Mouse (Mus musculus): ENCODE measurements at regions not wholly inside any gene's neighbourhood (a gene's known extent, or its start where the extent isn't known, plus 50 kb on each side); places are given as distances from the start of the nearest gene placed in this dataset.
"Not testable (repeated sequence)": the region's sequence is repeated elsewhere in the genome, so short reads cannot be mapped to it uniquely, and the experiment has no call there.

DNA sequence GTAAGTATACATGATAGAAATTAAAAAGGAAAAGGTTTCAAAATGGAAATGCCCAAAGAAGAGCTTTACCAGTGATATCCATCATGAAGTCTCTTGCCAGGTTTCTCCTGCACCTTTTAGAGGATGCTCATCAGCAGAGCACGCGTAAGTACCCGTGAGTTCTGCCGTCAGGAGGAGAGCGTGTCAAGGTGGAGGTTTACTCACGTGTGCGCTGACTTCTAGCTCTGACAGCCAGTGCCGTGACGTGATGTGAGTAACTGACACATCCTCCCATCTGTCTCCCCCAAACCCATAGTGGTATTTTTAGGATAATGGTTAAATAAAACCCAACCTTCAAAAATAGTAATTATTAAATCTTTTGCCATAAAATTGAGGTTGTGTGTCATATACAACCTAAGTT lies 55.3 kb downstream of the Adra2a start:
- H3K9me3 ChIP-seq (replicated peaks) = no peaks in the 10 kb centered on the region
- H3K4me1 ChIP-seq = peaks cover 12% of the 10 kb centered on the region
- H3K27ac ChIP-seq = no peak overlapping the region
- peaks cover 10% of the 10 kb centered on the region for H3K27me3 ChIP-seq (ENCODE audit: low read depth, poor library complexity, severe bottlenecking)
- H3K36me3 ChIP-seq = no peaks in the 10 kb centered on the region
- DNase-seq (ENCODE audit: low spot score) = no peak
- 94% methylated on average over 9 of the region's 9 CpGs for whole genome bisulfite sequencing
- no peak overlapping the region for H3K4me3 ChIP-seq

DNA sequence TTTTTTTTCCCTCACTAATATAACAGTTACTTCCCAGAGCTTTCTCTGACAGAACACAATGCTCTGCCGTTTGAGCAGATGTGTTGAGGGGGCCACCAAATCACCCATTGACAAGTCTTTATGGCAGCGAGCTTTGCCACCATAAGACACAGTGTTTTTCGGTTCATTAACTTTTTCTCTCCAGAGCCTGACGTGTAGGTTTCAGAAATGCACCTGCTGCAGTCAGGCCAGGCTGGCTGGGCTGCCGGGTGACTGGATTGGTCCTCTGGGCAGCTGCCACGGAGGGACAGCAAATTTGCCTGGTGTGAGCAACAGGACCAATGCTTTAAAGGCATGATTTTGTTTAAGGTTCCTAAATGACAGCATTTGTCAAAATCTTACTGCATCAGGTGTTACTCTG lies 55.8 kb downstream of the Adra2a start:
- no peak overlapping the region for H3K4me3 ChIP-seq
- H3K27ac ChIP-seq = no peak overlapping the region
- H3K9me3 ChIP-seq (replicated peaks) = no peaks in the 10 kb centered on the region
- peaks cover 10% of the 10 kb centered on the region for H3K27me3 ChIP-seq (ENCODE audit: low read depth, poor library complexity, severe bottlenecking)
- WGBS = 75% methylated on average over 6 of the region's 6 CpGs
- no peak for DNase-seq (ENCODE audit: low spot score)
- H3K36me3 ChIP-seq = no peaks in the 10 kb centered on the region
- peaks cover 8% of the 10 kb centered on the region; the same call in 1 of the 2 replicates for H3K4me1 ChIP-seq

DNA sequence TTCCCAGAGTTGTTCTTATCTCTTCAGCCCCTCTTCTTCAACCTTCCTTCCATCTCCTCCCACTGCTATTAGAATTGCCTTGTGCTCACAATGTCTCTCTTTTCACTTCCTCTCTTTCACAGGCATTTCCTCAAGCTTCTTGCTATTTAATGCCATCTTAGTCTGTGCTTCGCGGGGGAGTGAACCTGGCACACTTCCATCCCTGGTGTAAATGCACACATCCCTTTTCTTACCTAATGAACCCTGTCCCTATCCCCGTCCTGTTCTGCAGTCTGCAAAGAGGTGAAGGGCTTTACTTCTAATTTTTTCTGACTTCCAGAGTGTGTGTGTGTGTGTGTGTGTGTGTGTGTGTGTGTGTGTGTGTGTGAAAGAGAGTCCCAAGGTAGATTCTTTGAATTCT lies 62.6 kb downstream of the Adra2a start:
- H3K4me3 ChIP-seq = no peak overlapping the region
- no peaks in the 10 kb centered on the region for H3K36me3 ChIP-seq
- DNase-seq (ENCODE audit: low spot score) = no peak
- peaks cover 6% of the 10 kb centered on the region; the same call in 1 of the 2 replicates for H3K4me1 ChIP-seq
- H3K27me3 ChIP-seq (ENCODE audit: low read depth, poor library complexity, severe bottlenecking) = 0 out of 2 replicates have a peak, but pooled peaks cover 3% of the 10 kb centered on the region
- H3K27ac ChIP-seq = no peak overlapping the region
- no peaks in the 10 kb centered on the region for H3K9me3 ChIP-seq (replicated peaks)
- 82% methylated on average over 3 of the region's 3 CpGs for WGBS

DNA sequence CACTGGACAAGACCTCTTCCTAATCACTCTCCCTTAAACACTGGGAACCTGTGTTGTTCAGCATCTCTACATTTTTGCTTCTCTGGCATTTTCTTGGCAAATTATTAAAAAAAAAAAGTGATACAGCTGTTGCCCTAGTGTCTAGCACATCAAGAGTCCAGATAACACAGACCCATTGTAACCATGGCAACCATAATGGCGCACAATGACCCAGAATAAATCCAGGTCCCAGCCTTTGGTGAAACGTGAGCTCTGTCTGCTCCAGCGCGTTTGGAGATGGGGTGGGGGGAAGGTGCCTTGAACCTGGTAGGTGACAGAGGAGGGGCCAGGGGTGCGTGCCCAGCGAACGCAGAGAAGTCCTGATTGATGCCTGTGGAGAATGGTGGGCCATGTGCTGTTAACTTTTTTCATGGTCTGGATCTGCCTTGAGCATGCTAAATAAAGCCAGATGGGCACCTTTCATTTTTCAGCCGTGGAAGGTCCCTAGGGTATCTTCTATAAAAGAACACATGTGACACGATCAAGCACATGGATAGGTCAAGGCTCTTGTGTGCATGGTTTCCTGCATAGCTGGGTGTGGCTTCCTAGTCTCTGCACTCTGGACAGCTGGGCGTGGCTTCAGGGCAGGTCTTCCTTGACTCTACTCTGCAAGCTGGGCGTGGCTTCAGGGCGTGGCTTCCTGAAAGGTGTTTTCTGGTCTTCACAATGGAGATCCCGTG lies 63.3 kb downstream of the Adra2a start:
- DNase-seq (ENCODE audit: low spot score) = peak; percentile 35
- Histone ChIP-seq H3K27ac (no peak overlapping the region), H3K9me3 (replicated peaks) (no peaks in the 10 kb centered on the region), H3K4me1 (peaks cover 6% of the 10 kb centered on the region; the same call in 1 of the 2 replicates), H3K36me3 (no peaks in the 10 kb centered on the region), H3K27me3 (ENCODE audit: low read depth, poor library complexity, severe bottlenecking) (0 out of 2 replicates have a peak, but pooled peaks cover 4% of the 10 kb centered on the region), H3K4me3 (no peak overlapping the region)
- WGBS = 51% methylated on average over 13 of the region's 13 CpGs

DNA sequence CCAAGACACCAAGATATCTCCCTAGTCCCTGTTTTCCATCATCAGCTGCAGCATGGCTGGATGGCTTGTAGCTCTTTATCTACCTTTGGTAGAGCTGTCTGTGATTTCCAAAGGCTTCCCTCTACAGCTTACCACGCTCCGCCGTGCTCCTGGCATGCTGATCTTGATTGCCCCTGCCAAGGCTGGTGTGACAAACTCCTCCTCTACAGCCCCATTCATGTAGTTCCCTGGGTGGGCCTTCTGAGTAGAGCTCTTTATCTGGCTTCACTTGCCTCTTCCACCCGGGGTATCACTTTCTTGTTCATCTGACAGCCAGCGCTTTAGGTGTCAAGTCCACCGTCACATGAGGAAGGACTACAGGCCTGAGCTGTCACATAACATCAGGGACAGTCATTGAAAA lies 66.1 kb downstream of the Adra2a start:
- Histone ChIP-seq H3K4me3 (no peak overlapping the region), H3K9me3 (replicated peaks) (no peaks in the 10 kb centered on the region), H3K27ac (no peak overlapping the region), H3K27me3 (ENCODE audit: low read depth, poor library complexity, severe bottlenecking) (peaks cover 30% of the 10 kb centered on the region), H3K36me3 (no peaks in the 10 kb centered on the region), H3K4me1 (peaks cover 12% of the 10 kb centered on the region)
- DNase-seq (ENCODE audit: low spot score) = no peak
- 90% methylated on average over 6 of the region's 6 CpGs for WGBS

DNA sequence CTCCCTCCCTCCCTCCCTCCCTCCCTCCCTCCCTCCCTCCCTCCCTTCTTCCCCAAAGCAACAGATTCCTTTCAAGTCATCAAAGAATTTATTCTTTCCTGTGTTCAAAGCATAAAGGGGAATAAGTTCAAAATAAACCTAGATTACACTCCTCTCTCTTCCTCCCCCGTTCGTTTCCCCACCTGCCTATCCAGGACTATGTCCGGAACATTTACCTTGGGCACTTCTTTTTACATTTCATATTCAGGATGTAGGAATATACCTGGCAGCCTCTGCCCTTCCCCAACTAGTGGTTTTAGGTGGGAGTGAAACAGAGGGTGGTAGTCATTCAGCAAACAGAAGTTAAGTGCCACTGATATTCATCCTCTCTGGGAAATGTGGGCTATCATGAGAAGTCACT lies 68.7 kb downstream of the Adra2a start:
- Histone ChIP-seq H3K4me3 (no peak overlapping the region), H3K9me3 (replicated peaks) (no peaks in the 10 kb centered on the region), H3K27me3 (ENCODE audit: low read depth, poor library complexity, severe bottlenecking) (peaks cover 42% of the 10 kb centered on the region), H3K4me1 (peaks cover 10% of the 10 kb centered on the region), H3K27ac (no peak overlapping the region), H3K36me3 (no peaks in the 10 kb centered on the region)
- no peak for DNase-seq (ENCODE audit: low spot score)
- 67% methylated on average over 3 of the region's 3 CpGs for WGBS

DNA sequence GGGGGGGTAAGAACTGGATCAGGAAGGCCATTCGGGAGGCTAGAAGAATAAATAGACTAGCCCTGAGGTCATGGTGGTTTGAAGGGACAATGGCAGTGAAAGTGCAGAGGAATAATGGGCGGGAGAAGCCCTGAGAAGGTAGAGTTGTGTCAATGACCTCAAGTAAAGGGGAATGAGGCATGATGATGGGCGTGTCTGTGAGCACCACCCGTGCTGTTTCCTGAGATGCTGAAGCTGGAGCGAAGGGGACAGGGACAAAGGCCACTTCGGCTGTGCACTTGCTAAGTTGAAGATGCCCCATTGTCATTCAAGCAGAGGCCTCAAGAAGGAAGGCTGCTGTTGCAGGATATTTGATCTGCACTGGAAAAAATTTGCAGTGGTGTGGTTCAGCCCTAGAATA lies 69.5 kb downstream of the Adra2a start:
- Histone ChIP-seq H3K36me3 (no peaks in the 10 kb centered on the region), H3K27me3 (ENCODE audit: low read depth, poor library complexity, severe bottlenecking) (peaks cover 43% of the 10 kb centered on the region)

DNA sequence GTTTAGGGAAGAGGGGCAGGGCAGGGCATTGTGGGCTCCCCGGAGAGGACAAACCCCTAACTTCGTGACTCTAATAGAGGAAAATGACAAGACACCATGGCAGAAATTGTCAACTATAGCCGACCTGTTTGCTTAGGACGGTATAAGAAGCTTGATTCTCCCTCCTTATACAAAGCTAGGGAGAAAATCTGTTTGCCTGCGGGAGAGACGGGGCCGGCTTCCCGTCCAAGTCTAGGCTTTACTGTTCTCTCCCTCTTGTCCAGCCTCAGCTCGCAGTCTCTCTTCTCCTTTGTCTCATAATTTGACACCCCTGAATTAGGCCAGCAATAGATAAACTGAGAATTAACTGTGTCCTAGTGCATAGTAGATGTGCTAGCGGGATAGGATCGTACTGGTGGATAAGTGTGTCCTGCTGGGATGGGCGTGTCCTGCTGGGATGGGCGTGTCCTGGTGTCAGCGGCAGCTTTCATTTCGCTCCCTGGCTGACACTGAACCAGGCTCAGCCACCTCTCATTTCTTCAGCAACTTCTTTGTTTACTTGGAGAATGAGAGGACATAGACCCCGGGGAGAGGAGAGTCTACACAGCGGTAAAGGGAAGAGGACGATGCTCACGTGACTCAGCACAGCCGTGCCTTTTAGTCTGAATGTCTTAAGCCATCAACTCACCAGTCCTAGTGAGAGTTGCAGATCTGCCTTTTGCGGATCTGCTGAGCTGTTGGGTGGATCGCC lies 70.8 kb downstream of the Adra2a start:
- peak; percentile 54 for DNase-seq (ENCODE audit: low spot score)
- H3K27me3 ChIP-seq (ENCODE audit: low read depth, poor library complexity, severe bottlenecking) = peaks cover 53% of the 10 kb centered on the region
- H3K4me1 ChIP-seq = peaks cover 12% of the 10 kb centered on the region
- 8% methylated on average over 22 of the region's 22 CpGs for WGBS
- no peaks in the 10 kb centered on the region for H3K9me3 ChIP-seq (replicated peaks)
- no peak overlapping the region for H3K27ac ChIP-seq
- H3K36me3 ChIP-seq = no peaks in the 10 kb centered on the region
- H3K4me3 ChIP-seq = peak overlapping the region; percentile 49

More for the DNA sequence above, 69.5 kb downstream of the Adra2a start:
- peaks cover 12% of the 10 kb centered on the region for H3K4me1 ChIP-seq
- H3K4me3 ChIP-seq = no peak overlapping the region
- 73% methylated on average over 6 of the region's 6 CpGs for WGBS
- no peaks in the 10 kb centered on the region for H3K9me3 ChIP-seq (replicated peaks)
- H3K27ac ChIP-seq = no peak overlapping the region
- no peak for DNase-seq (ENCODE audit: low spot score)

DNA sequence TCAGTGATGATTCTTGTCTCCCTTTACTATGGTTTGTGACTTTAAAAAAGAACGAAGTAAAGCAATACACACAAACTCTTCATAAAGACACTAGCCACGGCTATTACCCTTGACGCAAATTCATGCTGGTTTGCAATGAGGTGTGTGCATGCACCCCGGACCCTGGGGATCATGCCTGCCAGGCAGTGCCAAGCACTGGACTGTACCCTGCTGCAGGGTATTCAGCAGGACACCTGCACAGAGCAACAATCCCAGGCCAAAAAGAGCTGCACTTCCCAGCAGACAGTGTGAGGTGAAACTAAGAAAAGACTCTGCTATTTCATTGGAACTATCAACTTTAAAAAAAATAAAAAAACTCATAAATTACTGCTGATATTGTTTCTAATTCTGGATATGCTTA lies 71.4 kb downstream of the Adra2a start:
- H3K27me3 ChIP-seq (ENCODE audit: low read depth, poor library complexity, severe bottlenecking) = peaks cover 54% of the 10 kb centered on the region
- H3K9me3 ChIP-seq (replicated peaks) = no peaks in the 10 kb centered on the region
- WGBS = 59% methylated on average over 4 of the region's 4 CpGs
- H3K4me1 ChIP-seq = peaks cover 12% of the 10 kb centered on the region
- no peaks in the 10 kb centered on the region for H3K36me3 ChIP-seq
- no peak overlapping the region for H3K27ac ChIP-seq
- DNase-seq (ENCODE audit: low spot score) = no peak
- H3K4me3 ChIP-seq = peak overlapping the region; percentile 49

DNA sequence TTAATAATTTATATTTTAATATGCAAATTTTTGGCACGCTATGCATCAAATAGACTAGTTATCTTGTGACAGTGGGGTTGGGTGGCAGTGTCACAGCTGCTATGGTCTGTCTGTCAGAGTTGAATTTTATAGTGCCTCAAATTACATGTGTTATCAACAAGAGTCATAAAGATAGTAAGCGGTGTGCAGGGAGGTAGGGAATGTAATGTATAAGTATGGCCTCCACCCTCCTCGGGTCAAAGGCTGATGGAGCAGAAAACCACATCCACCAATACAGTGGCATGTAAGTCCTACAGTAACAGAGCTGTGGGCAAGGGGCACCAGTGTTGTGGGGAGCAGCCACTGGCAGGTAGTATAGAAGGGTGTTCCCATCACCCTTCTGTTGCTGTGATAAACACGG lies 72.9 kb downstream of the Adra2a start:
- 76% methylated on average over 4 of the region's 4 CpGs for WGBS
- DNase-seq (ENCODE audit: low spot score) = no peak
- Histone ChIP-seq H3K4me1 (peaks cover 12% of the 10 kb centered on the region), H3K4me3 (no peak overlapping the region), H3K9me3 (replicated peaks) (no peaks in the 10 kb centered on the region), H3K36me3 (no peaks in the 10 kb centered on the region), H3K27ac (no peak overlapping the region), H3K27me3 (ENCODE audit: low read depth, poor library complexity, severe bottlenecking) (peaks cover 63% of the 10 kb centered on the region)

DNA sequence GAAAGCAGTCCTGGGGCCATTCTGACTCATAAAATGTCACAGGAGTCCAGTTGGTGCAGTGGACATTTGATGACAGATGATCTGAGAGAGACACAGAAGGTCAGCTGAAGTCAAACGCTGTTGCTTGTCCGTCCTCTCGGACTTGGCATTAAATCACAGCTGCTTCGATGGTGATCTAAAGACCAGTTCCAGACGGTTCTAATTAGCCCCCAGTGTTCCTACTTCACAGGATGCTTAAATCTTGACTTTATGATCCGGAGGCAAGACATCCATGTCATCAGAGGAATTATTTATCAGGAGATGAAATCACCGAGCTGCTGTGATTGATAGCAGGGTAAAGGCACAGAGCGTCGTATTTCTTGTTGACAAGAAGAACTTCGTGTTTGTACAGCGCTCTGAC lies 73.7 kb downstream of the Adra2a start:
- DNase-seq (ENCODE audit: low spot score) = no peak
- no peak overlapping the region for H3K4me3 ChIP-seq
- H3K27me3 ChIP-seq (ENCODE audit: low read depth, poor library complexity, severe bottlenecking) = peaks cover 65% of the 10 kb centered on the region
- WGBS = 11% methylated on average over 11 of the region's 11 CpGs
- H3K9me3 ChIP-seq (replicated peaks) = no peaks in the 10 kb centered on the region
- peaks cover 12% of the 10 kb centered on the region for H3K4me1 ChIP-seq
- H3K36me3 ChIP-seq = no peaks in the 10 kb centered on the region
- H3K27ac ChIP-seq = no peak overlapping the region

DNA sequence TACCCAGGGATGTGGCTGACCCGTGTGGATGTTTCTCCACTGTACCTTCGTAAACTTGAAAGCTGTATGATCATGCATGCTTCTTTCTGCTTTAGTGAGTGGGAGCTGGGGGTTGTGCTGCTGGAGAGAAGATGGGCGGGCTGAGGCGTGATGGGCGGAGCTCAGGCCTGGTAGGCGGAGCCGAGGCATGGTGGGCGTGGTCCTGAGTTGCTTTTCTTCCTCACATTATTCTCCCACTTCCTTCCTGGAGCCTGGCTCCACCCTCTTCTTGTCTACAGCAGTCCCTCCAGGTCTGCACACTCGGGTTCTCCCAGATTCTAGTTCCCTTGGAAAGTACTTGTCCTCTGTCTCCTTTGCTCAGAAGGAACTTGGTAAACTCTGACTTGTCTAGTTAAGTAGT lies 79.6 kb downstream of the Adra2a start:
- H3K27me3 ChIP-seq (ENCODE audit: low read depth, poor library complexity, severe bottlenecking) = peaks cover 26% of the 10 kb centered on the region
- 86% methylated on average over 9 of the region's 9 CpGs for WGBS
- no peak for DNase-seq (ENCODE audit: low spot score)
- H3K9me3 ChIP-seq (replicated peaks) = no peaks in the 10 kb centered on the region
- no peak overlapping the region for H3K4me3 ChIP-seq
- no peak overlapping the region for H3K27ac ChIP-seq
- H3K4me1 ChIP-seq = no peaks in the 10 kb centered on the region
- no peaks in the 10 kb centered on the region for H3K36me3 ChIP-seq

DNA sequence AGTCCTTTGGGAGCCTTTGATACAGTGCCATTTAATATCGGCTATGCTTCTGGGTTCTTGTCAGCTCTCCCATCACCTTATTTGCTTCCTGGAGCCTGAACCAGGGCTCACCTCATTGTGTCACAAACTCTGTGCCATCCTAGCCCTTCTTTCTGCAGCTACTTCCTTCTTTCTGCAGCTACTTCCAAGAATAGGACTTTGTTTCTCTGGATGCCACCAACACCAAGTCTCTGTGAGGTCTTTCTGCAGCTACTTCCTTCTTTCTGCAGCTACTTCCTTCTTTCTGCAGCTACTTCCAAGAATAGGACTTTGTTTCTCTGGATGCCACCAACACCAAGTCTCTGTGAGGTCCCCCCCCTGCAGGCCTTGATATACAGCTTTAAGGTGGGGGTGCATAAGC lies 107.8 kb downstream of the Adra2a start:
- not testable (repeated sequence) for H3K27me3 ChIP-seq (ENCODE audit: low read depth, poor library complexity, severe bottlenecking); H3K4me3 ChIP-seq; H3K4me1 ChIP-seq; H3K27ac ChIP-seq; H3K9me3 ChIP-seq (replicated peaks); H3K36me3 ChIP-seq; DNase-seq (ENCODE audit: low spot score)
- WGBS = 100% methylated on average over 1 of the region's 1 CpGs

Measured in limb, embryonic 10.5 days (tissue).